Mouse (Mus musculus) ES-E14 (cell line): ENCODE data around the gene Gdf7. TPM values are rescaled to one million over a fixed set of nuclear protein-coding genes. Genes with fewer than 3 reads are reported as not detected.

Experiments
- DNase-seq: peaks from one replicate; pipeline ENCODE4 v3.0.0-alpha.2; 2013; ENCODE audit warnings: low read depth, low spot score
- H3K27ac ChIP-seq: 2 replicates; pipeline ENCODE4 v1.5.1; 2012; ENCODE audit warnings: low read depth, mild to moderate bottlenecking, low read length, moderate library complexity, mixed read lengths; ENCODE audit not compliant: poor library complexity, insufficient read depth, severe bottlenecking
- H3K36me3 ChIP-seq: 2 replicates; pipeline ENCODE4 v1.6.1; 2012; ENCODE audit warnings: mild to moderate bottlenecking, low read length, moderate library complexity, mixed read lengths; ENCODE audit not compliant: control insufficient read depth, poor library complexity, insufficient read depth, severe bottlenecking
- H3K4me1 ChIP-seq, 2 experiments: fragments of 150-350 bp in 1 of 2; sonication (generic) in 1 of 2; 2 replicates each; pipeline ENCODE4 v1.6.1; 2012; ENCODE audit warnings: low read length in 2 of 2, mild to moderate bottlenecking in 1 of 2, mixed read lengths in 1 of 2; ENCODE audit not compliant: control insufficient read depth in 2 of 2, insufficient read depth in 2 of 2, poor library complexity in 1 of 2
- H3K4me3 ChIP-seq, 2 experiments: fragments of 150-350 bp in 1 of 2; sonication (generic) in 1 of 2; 2 replicates each; pipeline ENCODE4 v1.5.1; 2012; ENCODE audit warnings: low read length in 2 of 2, low read depth in 1 of 2, mild to moderate bottlenecking in 1 of 2, mixed read lengths in 1 of 2; ENCODE audit not compliant: insufficient read depth in 1 of 2, poor library complexity in 1 of 2, severe bottlenecking in 1 of 2
- H3K9ac ChIP-seq: 2 replicates; pipeline ENCODE4 v1.6.1; 2012; ENCODE audit warnings: low read depth, mild to moderate bottlenecking, low read length, mixed read lengths; ENCODE audit not compliant: poor library complexity, insufficient read depth, severe bottlenecking
- H3K9me3 ChIP-seq: fragments of 150-350 bp; sonication (generic); 2 replicates; pipeline ENCODE4 v1.6.1; 2012; ENCODE audit warnings: low read depth, mild to moderate bottlenecking, low read length; ENCODE audit not compliant: control insufficient read depth, insufficient read depth
- CHD2 ChIP-seq: IDR thresholded peaks from 2 replicates; pipeline ENCODE4 v1.6.1; 2014; ENCODE audit warnings: mild to moderate bottlenecking, low read depth, low read length, inconsistent platforms
- HCFC1 ChIP-seq: IDR thresholded peaks from 2 replicates; pipeline ENCODE4 v1.6.1; 2012; ENCODE audit warnings: low read length, inconsistent platforms, borderline replicate concordance; ENCODE audit not compliant: insufficient read depth
- MAFK ChIP-seq: IDR thresholded peaks from 2 replicates; pipeline ENCODE4 v1.6.1; 2014; ENCODE audit warnings: mild to moderate bottlenecking, low read depth, low read length, inconsistent platforms; ENCODE audit not compliant: insufficient read depth
- ZC3H11A ChIP-seq: IDR thresholded peaks from 2 replicates; pipeline ENCODE4 v1.6.1; 2012; ENCODE audit warnings: low read depth, mild to moderate bottlenecking, inconsistent platforms, low read length, borderline replicate concordance
- ZNF384 ChIP-seq: IDR thresholded peaks from 2 replicates; pipeline ENCODE4 v1.6.1; 2012; ENCODE audit warnings: low read depth, low read length, inconsistent platforms
- in situ Hi-C, 2 experiments: fragments of 600-800 bp; cut with MboI; formaldehyde crosslinking; loops; one replicate each; pipeline ENCODE4 v1.15.1; 2025; ENCODE audit warnings: low sequenced_read_pairs in 2 of 2, inconsistent platforms in 1 of 2; ENCODE audit not compliant: unreplicated experiment in 2 of 2
- total RNA-seq: library from RNA; depleted of rRNA; stranded (reverse); fragments of 300-350 nt; gene quantifications from 2 replicates; pipeline ENCODE4 v1.2.3, GENCODE M21; 2012

Gene Gdf7
- total RNA-seq, 1 experiment: 0.71 TPM

DNA sequence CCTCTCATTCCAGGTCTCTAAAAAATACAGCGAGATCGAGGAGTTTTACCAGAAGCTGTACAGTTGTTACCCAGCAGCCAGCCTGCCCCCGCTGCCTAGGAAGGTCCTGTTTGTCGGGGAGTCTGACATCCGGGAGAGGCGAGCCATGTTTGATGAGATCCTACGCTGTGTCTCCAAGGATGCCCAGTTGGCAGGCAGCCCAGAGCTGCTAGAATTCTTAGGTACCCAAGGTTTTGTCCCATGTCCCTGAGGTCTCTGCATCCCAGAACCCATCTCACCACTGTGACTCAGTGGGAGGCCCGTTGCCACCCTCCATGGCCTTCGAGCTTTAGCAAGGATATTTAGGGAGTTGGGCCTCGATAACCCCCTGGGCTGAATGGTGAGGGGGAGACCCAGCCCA lies 19.8 kb upstream of the Gdf7 start:
- H3K27ac ChIP-seq: no peak overlapping the region
- H3K9ac ChIP-seq: no peak overlapping the region
- in situ Hi-C loops: loop anchor here (5.0 to 10.0 kb wide), 2 partner anchors 181 to 193 kb away; partner anchors contain the start of gene Rhob (in 1 of the 2)
- no peak for DNase-seq
- no peaks in the 10 kb centered on the region for H3K9me3 ChIP-seq
- peaks cover 0 to 17% of the 10 kb centered on the region in 2 experiments; a peak in 1 of 4 replicates for H3K4me1 ChIP-seq
- no peak overlapping the region for H3K4me3 ChIP-seq
- H3K36me3 ChIP-seq: peaks cover 47% of the 10 kb centered on the region
- TF ChIP-seq HCFC1 (no peak), CHD2 (no peak), ZNF384 (no peak), ZC3H11A (no peak), MAFK (no peak)

DNA sequence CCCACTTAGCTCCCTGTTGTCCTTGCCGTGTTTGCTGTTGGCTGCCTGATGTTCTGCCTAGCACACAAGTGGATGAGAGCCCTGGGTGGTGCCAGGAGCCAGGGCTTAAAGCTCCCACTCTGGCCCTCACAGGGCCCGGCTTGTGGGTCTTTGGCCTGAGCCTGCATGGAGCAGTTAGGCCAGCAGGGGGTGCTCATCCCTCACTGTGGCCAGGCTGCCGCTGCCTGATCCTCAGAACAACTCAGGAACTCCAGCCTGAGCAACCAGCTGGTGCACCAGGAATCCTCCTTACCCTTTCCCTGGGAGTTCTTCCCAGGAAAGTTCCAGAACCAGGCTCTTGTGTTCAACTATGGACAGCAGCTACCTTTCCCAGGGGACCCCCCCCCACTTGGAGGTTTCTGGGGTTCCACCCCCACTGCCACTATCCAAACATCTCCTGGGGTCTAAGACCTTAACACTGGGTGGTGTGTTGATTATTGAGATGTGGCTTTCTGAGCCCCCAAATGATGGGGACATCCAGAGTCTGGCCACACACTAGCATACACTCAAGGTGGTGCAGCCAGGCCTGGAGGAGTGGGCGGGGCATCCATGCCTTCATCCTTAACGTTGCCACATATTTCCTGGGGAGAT lies 18.4 kb upstream of the Gdf7 start:
- peak; percentile 22; the same call in 1 of the 2 replicates for TF ChIP-seq ZC3H11A
- TF ChIP-seq CHD2: no peak
- H3K9me3 ChIP-seq: no peaks in the 10 kb centered on the region
- in situ Hi-C loops: loop anchor here (5.0 to 10.0 kb wide), 2 partner anchors 182 to 195 kb away; partner anchors contain the start of gene Rhob (in 1 of the 2)
- DNase-seq: no peak
- H3K4me1 ChIP-seq: peaks cover 0 to 13% of the 10 kb centered on the region in 2 experiments; a peak in 1 of 4 replicates
- H3K27ac ChIP-seq: no peak overlapping the region
- peaks cover 46% of the 10 kb centered on the region for H3K36me3 ChIP-seq
- H3K9ac ChIP-seq: peak overlapping the region; percentile 12; the same call in 1 of the 2 replicates
- peak overlapping the region; percentile 39 to 61 for H3K4me3 ChIP-seq

DNA sequence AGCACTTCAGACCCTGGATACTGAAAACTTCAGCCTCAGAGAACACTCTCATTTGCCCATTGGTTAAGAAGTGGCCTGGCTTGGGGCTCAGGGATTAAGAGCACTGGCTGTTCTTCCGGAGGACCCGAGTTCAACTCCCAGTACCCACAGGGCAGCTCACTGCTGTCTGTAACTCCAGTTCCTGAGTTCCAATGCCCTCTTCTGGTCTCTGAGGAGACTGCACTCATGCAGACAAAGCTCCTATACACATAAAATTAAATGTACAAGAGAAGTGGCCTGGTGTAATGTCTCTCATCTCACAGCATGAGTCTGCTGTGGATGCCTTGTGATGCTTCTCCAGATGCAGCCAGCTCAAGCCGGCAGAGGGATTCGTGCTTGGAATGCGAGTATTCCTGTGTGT lies 14.8 kb upstream of the Gdf7 start:
- no peak for DNase-seq
- peaks cover 0 to 9% of the 10 kb centered on the region in 2 experiments; a peak in 1 of 4 replicates for H3K4me1 ChIP-seq
- H3K4me3 ChIP-seq: no peak overlapping the region
- no peak overlapping the region for H3K9ac ChIP-seq
- peaks cover 30% of the 10 kb centered on the region for H3K36me3 ChIP-seq
- H3K9me3 ChIP-seq: no peaks in the 10 kb centered on the region
- no peak overlapping the region for H3K27ac ChIP-seq
- in situ Hi-C loops: no loop called here
- TF ChIP-seq CHD2 (no peak), HCFC1 (no peak), ZC3H11A (no peak), ZNF384 (no peak), MAFK (no peak)

DNA sequence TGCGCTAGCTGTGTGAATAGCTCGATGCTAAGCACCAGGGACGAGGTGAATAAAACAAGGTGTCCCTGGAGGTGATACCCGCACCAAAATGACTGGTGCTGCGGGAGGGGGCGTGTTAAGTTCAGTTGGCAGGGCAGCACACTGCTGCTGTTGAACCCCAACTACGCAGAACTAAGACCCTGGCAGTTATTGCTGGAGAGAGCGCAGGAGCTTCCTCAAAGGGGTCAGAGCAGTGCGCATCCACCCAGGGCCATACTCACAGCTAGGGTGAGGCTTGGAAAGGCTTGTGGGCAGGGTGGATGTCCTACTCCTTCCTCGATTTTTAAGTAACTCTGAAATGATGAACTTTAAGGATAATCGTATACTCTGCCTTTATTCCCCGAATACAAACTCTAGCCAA lies 12.0 kb upstream of the Gdf7 start:
- in situ Hi-C loops: no loop called here
- Histone ChIP-seq H3K27ac (no peak overlapping the region), H3K9me3 (no peaks in the 10 kb centered on the region), H3K4me1 (peaks cover 0 to 3% of the 10 kb centered on the region in 2 experiments; a peak in 1 of 4 replicates), H3K4me3 (peak overlapping the region; percentile 84 to 89), H3K9ac (peak overlapping the region; percentile 86), H3K36me3 (peaks cover 16% of the 10 kb centered on the region; the same call in 1 of the 2 replicates)
- no peak for DNase-seq
- TF ChIP-seq ZC3H11A (no peak), ZNF384 (no peak), HCFC1 (no peak), MAFK (no peak), CHD2 (no peak)
